In genomic region chr13:95952263-95952662, GRCm38 (mm10) we compare ENCODE assay signal across 28 mouse cellular contexts.
DNase-seq lines count a peak whose midpoint lies in the region; ATAC-seq and TF ChIP-seq lines count a peak whose summit lies in the region.
"Had no signal": no experiment of that assay in that cellular context is flagged by ENCODE, and none has a peak within 500 bp of the region (broad histone marks: within the 10 kb centered on the region; RNA-seq: fewer than 3 reads in every experiment).

No protein-coding gene starts in this region.

- H3K36me3 ChIP-seq in liver, adult 2 months (ENCODE audit: control insufficient read depth, insufficient read depth, low read length), result no peaks in the 10 kb centered on the region
- no peaks in the 10 kb centered on the region for H3K36me3 ChIP-seq in liver, embryonic 11.5 days (ENCODE audit: control insufficient read depth, insufficient read depth, low read length)
- H3K36me3 ChIP-seq in intestine, embryonic 15.5 days, result no peaks in the 10 kb centered on the region
- H3K36me3 ChIP-seq in small intestine, adult 2 months (ENCODE audit: control insufficient read depth, insufficient read depth, low read length), result no peaks in the 10 kb centered on the region
- H3K36me3 ChIP-seq: embryonic facial prominence, embryonic 12.5 days; embryonic facial prominence, embryonic 15.5 days; G1E; heart, embryonic 12.5 days; heart, embryonic 15.5 days; hindbrain, embryonic 12.5 days; hindbrain, embryonic 15.5 days had no signal

- peaks cover 6% of the 10 kb centered on the region; the same call in 1 of the 2 replicates for H3K4me1 ChIP-seq in liver, adult 2 months (ENCODE audit: control insufficient read depth, insufficient read depth, low read length)
- H3K4me1 ChIP-seq in liver, embryonic 11.5 days (replicated peaks; ENCODE audit: control insufficient read depth, insufficient read depth, low read length), result peaks cover 37% of the 10 kb centered on the region
- peaks cover 13% of the 10 kb centered on the region for H3K4me1 ChIP-seq in intestine, embryonic 15.5 days (replicated peaks)
- peaks cover 30% of the 10 kb centered on the region for H3K4me1 ChIP-seq in small intestine, adult 2 months (ENCODE audit: control insufficient read depth, insufficient read depth, insufficient read length, low read length)
- H3K4me1 ChIP-seq: embryonic facial prominence, embryonic 12.5 days; embryonic facial prominence, embryonic 15.5 days; hindbrain, embryonic 15.5 days had no signal

- H3K4me2 ChIP-seq in liver, embryonic 11.5 days, result no peak overlapping the region
- 0 out of 2 replicates have a peak overlapping the region, but pooled peaks have one; percentile 3 for H3K4me2 ChIP-seq in intestine, embryonic 15.5 days (replicated peaks)
- H3K4me2 ChIP-seq: embryonic facial prominence, embryonic 12.5 days; embryonic facial prominence, embryonic 15.5 days; heart, embryonic 12.5 days; heart, embryonic 15.5 days; hindbrain, embryonic 12.5 days; hindbrain, embryonic 15.5 days had no signal

- DNase-seq in liver, adult 2 months (ENCODE audit: extremely low read depth, low read depth, low spot score), result peak; percentile 76
- DNase-seq in liver, embryonic 11.5 days (ENCODE audit: low spot score), result no peak
- DNase-seq in cerebellum, adult 8-10 months, result no peak
- no peak for DNase-seq in adipocyte (ENCODE audit: low spot score)
- DNase-seq: adrenal gland, postnatal 10 days; adrenal gland, postnatal 36 days; B cell, adult 2 months; cerebellum, adult 18-20 months; cerebellum, adult 9-11 months; cerebellum, postnatal 25 days; forebrain, postnatal 0 days; gastrocnemius, adult 2 months; gastrocnemius, postnatal 14 days; heart, adult 18-20 months; heart, postnatal 14 days; heart, postnatal 4 days had no signal

- no peak overlapping the region for H3K27ac ChIP-seq in liver, adult 2 months (replicated peaks; ENCODE audit: insufficient read depth, low read depth, low read length)
- no peak overlapping the region for H3K27ac ChIP-seq in liver, embryonic 11.5 days (ENCODE audit: low read depth, low read length)
- H3K27ac ChIP-seq in intestine, embryonic 15.5 days, result no peak overlapping the region
- peak overlapping the region; percentile 6; the same call in 1 of the 2 replicates for H3K27ac ChIP-seq in small intestine, adult 2 months (ENCODE audit: insufficient read depth, low read depth, low read length)
- H3K27ac ChIP-seq: embryonic facial prominence, embryonic 12.5 days; embryonic facial prominence, embryonic 15.5 days; gastrocnemius, adult 2 months; heart, embryonic 15.5 days; hindbrain, embryonic 12.5 days; hindbrain, embryonic 15.5 days had no signal

- no peak for ATAC-seq in liver, embryonic 11.5 days (replicated peaks; ENCODE audit: low FRiP score)
- ATAC-seq in intestine, embryonic 15.5 days, result no peak
- ATAC-seq: activated CD4-positive, CD25-positive, alpha-beta regulatory T cell, adult 4 months; forebrain, embryonic 14.5 days; forebrain, postnatal 0 days had no signal

- H3K9ac ChIP-seq in liver, adult 2 months (ENCODE audit: low read depth, low read length), result no peak overlapping the region
- H3K9ac ChIP-seq in liver, embryonic 11.5 days (ENCODE audit: low read depth, low read length), result no peak overlapping the region
- H3K9ac ChIP-seq in intestine, embryonic 15.5 days, result no peak overlapping the region
- H3K9ac ChIP-seq: embryonic facial prominence, embryonic 12.5 days; embryonic facial prominence, embryonic 15.5 days; forebrain, postnatal 0 days; heart, embryonic 12.5 days; heart, embryonic 15.5 days; hindbrain, embryonic 12.5 days; hindbrain, embryonic 15.5 days had no signal

- no peak for TF ChIP-seq POLR2A in liver, adult 2 months (IDR thresholded peaks at IDR 0.05; ENCODE audit: extremely low read depth, insufficient read depth, low read length)
- no peak for TF ChIP-seq POLR2A in small intestine, adult 2 months (IDR thresholded peaks at IDR 0.05; ENCODE audit: low read depth, low read length)

- no peaks in the 10 kb centered on the region for H3K9me3 ChIP-seq in liver, embryonic 11.5 days (ENCODE audit: control insufficient read depth, low read length)
- no peaks in the 10 kb centered on the region for H3K9me3 ChIP-seq in intestine, embryonic 15.5 days
- H3K9me3 ChIP-seq: embryonic facial prominence, embryonic 12.5 days; embryonic facial prominence, embryonic 15.5 days; G1E; heart, embryonic 12.5 days; heart, embryonic 15.5 days; hindbrain, embryonic 12.5 days; hindbrain, embryonic 15.5 days had no signal

- no peak overlapping the region for H3K4me3 ChIP-seq in liver, adult 2 months (ENCODE audit: insufficient read depth, low read depth, low read length)
- no peak overlapping the region for H3K4me3 ChIP-seq in liver, embryonic 11.5 days (ENCODE audit: low read depth, low read length)
- H3K4me3 ChIP-seq in intestine, embryonic 15.5 days (replicated peaks), result no peak overlapping the region
- H3K4me3 ChIP-seq in small intestine, adult 2 months (ENCODE audit: low read depth, low read length), result no peak overlapping the region
- H3K4me3 ChIP-seq: embryonic facial prominence, embryonic 12.5 days; embryonic facial prominence, embryonic 15.5 days; gastrocnemius, adult 2 months; heart, embryonic 12.5 days; heart, embryonic 15.5 days; hindbrain, embryonic 12.5 days; hindbrain, embryonic 15.5 days had no signal

- 59% methylated on average over 4 of the region's 4 CpGs for WGBS in liver, adult 2 months
- WGBS in liver, embryonic 11.5 days, result 72% methylated on average over 4 of the region's 4 CpGs
- 70% methylated on average over 4 of the region's 4 CpGs for WGBS in intestine, embryonic 15.5 days
- 54% methylated on average over 4 of the region's 4 CpGs for WGBS in small intestine, adult 2 months

- no peaks in the 10 kb centered on the region for H3K27me3 ChIP-seq in liver, adult 2 months (ENCODE audit: control insufficient read depth, insufficient read depth, low read length)
- H3K27me3 ChIP-seq in liver, embryonic 11.5 days (replicated peaks; ENCODE audit: control insufficient read depth, insufficient read depth, low read length), result no peaks in the 10 kb centered on the region
- no peaks in the 10 kb centered on the region for H3K27me3 ChIP-seq in intestine, embryonic 15.5 days (replicated peaks)
- no peaks in the 10 kb centered on the region for H3K27me3 ChIP-seq in small intestine, adult 2 months (ENCODE audit: control insufficient read depth, insufficient read depth, low read length)
- H3K27me3 ChIP-seq: CH12.LX; embryonic facial prominence, embryonic 12.5 days; embryonic facial prominence, embryonic 15.5 days; heart, embryonic 12.5 days; heart, embryonic 15.5 days; hindbrain, embryonic 12.5 days; hindbrain, embryonic 15.5 days had no signal

- no peak for TF ChIP-seq CTCF in liver, adult 2 months (IDR thresholded peaks at IDR 0.05; ENCODE audit: low read depth, low read length)
- TF ChIP-seq CTCF in small intestine, adult 2 months (IDR thresholded peaks at IDR 0.05; ENCODE audit: extremely low read depth, insufficient read length, insufficient replicate concordance, low read depth, low read length), result no peak

- H3K79me2 ChIP-seq in liver, adult 2 months (ENCODE audit: control insufficient read depth, insufficient read depth, low read length), result no peaks in the 10 kb centered on the region
